Mouse (Mus musculus): ENCODE results near the gene Lrrc19. TPM values are rescaled to one million over a fixed set of nuclear protein-coding genes. Genes with fewer than 3 reads are reported as not detected.
"Not testable (repeated sequence)": the region's sequence is repeated elsewhere in the genome, so short reads cannot be mapped to it uniquely, and the experiment has no call there.

The Lrrc19 gene
- polyA plus RNA-seq, 1 experiment: not detected

- H3K36me3 ChIP-seq (ENCODE audit: control insufficient read depth, insufficient read depth): peaks cover 40% of the 10 kb centered on the region
- H3ac ChIP-seq (ENCODE audit: control insufficient read depth, insufficient read length): no peak overlapping the region
- H3K4me3 ChIP-seq: no peak overlapping the region
- H3K27me3 ChIP-seq (ENCODE audit: control insufficient read depth, insufficient read depth, insufficient read length): no peaks in the 10 kb centered on the region
- TF ChIP-seq REST (IDR thresholded peaks at IDR 0.05; ENCODE audit: insufficient read depth, insufficient read length) (no peak), SRF (IDR thresholded peaks at IDR 0.05; ENCODE audit: control insufficient read depth, insufficient read length, low read depth) (no peak), MYOG (IDR thresholded peaks at IDR 0.05; ENCODE audit: control insufficient read depth in 1 of 3, insufficient read depth in 1 of 3, insufficient read length in 2 of 3, low read depth in 2 of 3) (no peak), USF1 (IDR thresholded peaks at IDR 0.05; ENCODE audit: low read depth) (no peak), MYOD1 (IDR thresholded peaks at IDR 0.05; ENCODE audit: control insufficient read depth in 1 of 3, insufficient read length in 2 of 3, low read depth in 2 of 3) (no peak), MAX (IDR thresholded peaks at IDR 0.05; ENCODE audit: low read depth) (no peak), CEBPB (IDR thresholded peaks at IDR 0.05; ENCODE audit: insufficient read depth, poor library complexity, severe bottlenecking) (no peak), TCF3 (IDR thresholded peaks at IDR 0.05; ENCODE audit: insufficient read length, low read depth) (no peak), POLR2A (IDR thresholded peaks at IDR 0.05; ENCODE audit: insufficient read length, low read depth) (no peak), POLR2AphosphoS2 (IDR thresholded peaks at IDR 0.05; ENCODE audit: insufficient read length, low read depth) (no peak), TCF12 (IDR thresholded peaks at IDR 0.05; ENCODE audit: insufficient read depth, poor library complexity, severe bottlenecking) (no peak), E2F4 (IDR thresholded peaks at IDR 0.05; ENCODE audit: insufficient read depth) (no peak)
- no peak overlapping the region for H3K4me2 ChIP-seq (ENCODE audit: low read depth)
- H3K79me2 ChIP-seq (ENCODE audit: control insufficient read depth, insufficient read depth): no peaks in the 10 kb centered on the region
Observed at GRCm38 (mm10) chr4:94683305-94683704, 33.4 kb upstream of the Lrrc19 start.

- no peak for TF ChIP-seq TCF12 (IDR thresholded peaks at IDR 0.05; ENCODE audit: insufficient read depth, poor library complexity, severe bottlenecking)
- no peak for TF ChIP-seq USF1 (IDR thresholded peaks at IDR 0.05; ENCODE audit: low read depth)
- TF ChIP-seq CEBPB (IDR thresholded peaks at IDR 0.05; ENCODE audit: insufficient read depth, poor library complexity, severe bottlenecking): no peak
- no peak for TF ChIP-seq REST (IDR thresholded peaks at IDR 0.05; ENCODE audit: insufficient read depth, insufficient read length)
- TF ChIP-seq E2F4 (IDR thresholded peaks at IDR 0.05; ENCODE audit: insufficient read depth): no peak
- no peak for TF ChIP-seq MYOD1 (IDR thresholded peaks at IDR 0.05; ENCODE audit: control insufficient read depth in 1 of 3, insufficient read length in 2 of 3, low read depth in 2 of 3)
- no peaks in the 10 kb centered on the region for H3K27me3 ChIP-seq (ENCODE audit: control insufficient read depth, insufficient read depth, insufficient read length)
- no peak overlapping the region for H3K4me2 ChIP-seq (ENCODE audit: low read depth)
- H3ac ChIP-seq (ENCODE audit: control insufficient read depth, insufficient read length): no peak overlapping the region
- no peak overlapping the region for H3K4me3 ChIP-seq
- peaks cover 28% of the 10 kb centered on the region for H3K36me3 ChIP-seq (ENCODE audit: control insufficient read depth, insufficient read depth)
- H3K79me2 ChIP-seq (ENCODE audit: control insufficient read depth, insufficient read depth): no peaks in the 10 kb centered on the region
Observed at GRCm38 (mm10) chr4:94682029-94682428, 32.1 kb upstream of the Lrrc19 start.

- Histone ChIP-seq H3K4me2 (ENCODE audit: low read depth) (no peak overlapping the region), H3K4me3 (no peak overlapping the region), H3K79me2 (ENCODE audit: control insufficient read depth, insufficient read depth) (no peaks in the 10 kb centered on the region), H3K36me3 (ENCODE audit: control insufficient read depth, insufficient read depth) (peaks cover 25% of the 10 kb centered on the region), H3ac (ENCODE audit: control insufficient read depth, insufficient read length) (no peak overlapping the region), H3K27me3 (ENCODE audit: control insufficient read depth, insufficient read depth, insufficient read length) (no peaks in the 10 kb centered on the region)
- no peak for TF ChIP-seq POLR2AphosphoS2 (IDR thresholded peaks at IDR 0.05; ENCODE audit: insufficient read length, low read depth)
- TF ChIP-seq MYOG (IDR thresholded peaks at IDR 0.05; ENCODE audit: control insufficient read depth in 1 of 3, insufficient read depth in 1 of 3, insufficient read length in 2 of 3, low read depth in 2 of 3): no peak
- no peak for TF ChIP-seq USF1 (IDR thresholded peaks at IDR 0.05; ENCODE audit: low read depth)
- TF ChIP-seq POLR2A (IDR thresholded peaks at IDR 0.05; ENCODE audit: insufficient read length, low read depth): no peak
- TF ChIP-seq E2F4 (IDR thresholded peaks at IDR 0.05; ENCODE audit: insufficient read depth): no peak
- no peak for TF ChIP-seq REST (IDR thresholded peaks at IDR 0.05; ENCODE audit: insufficient read depth, insufficient read length)
Observed at GRCm38 (mm10) chr4:94681181-94681580, 31.2 kb upstream of the Lrrc19 start.

GRCm38 (mm10) chr4:94680662-94681061 is 30.7 kb upstream of the Lrrc19 start:
- Histone ChIP-seq H3K27me3 (ENCODE audit: control insufficient read depth, insufficient read depth, insufficient read length) (no peaks in the 10 kb centered on the region), H3K4me2 (ENCODE audit: low read depth) (no peak overlapping the region), H3ac (ENCODE audit: control insufficient read depth, insufficient read length) (no peak overlapping the region), H3K4me3 (no peak overlapping the region), H3K79me2 (ENCODE audit: control insufficient read depth, insufficient read depth) (no peaks in the 10 kb centered on the region), H3K36me3 (ENCODE audit: control insufficient read depth, insufficient read depth) (peaks cover 21% of the 10 kb centered on the region)
- no peak for TF ChIP-seq TCF12 (IDR thresholded peaks at IDR 0.05; ENCODE audit: insufficient read depth, poor library complexity, severe bottlenecking)
- no peak for TF ChIP-seq POLR2A (IDR thresholded peaks at IDR 0.05; ENCODE audit: insufficient read length, low read depth)
- TF ChIP-seq REST (IDR thresholded peaks at IDR 0.05; ENCODE audit: insufficient read depth, insufficient read length): no peak
- no peak for TF ChIP-seq MYOD1 (IDR thresholded peaks at IDR 0.05; ENCODE audit: control insufficient read depth in 1 of 3, insufficient read length in 2 of 3, low read depth in 2 of 3)
- no peak for TF ChIP-seq TCF3 (IDR thresholded peaks at IDR 0.05; ENCODE audit: insufficient read length, low read depth)
- TF ChIP-seq MYOG (IDR thresholded peaks at IDR 0.05; ENCODE audit: control insufficient read depth in 1 of 3, insufficient read depth in 1 of 3, insufficient read length in 2 of 3, low read depth in 2 of 3): no peak
- no peak for TF ChIP-seq USF1 (IDR thresholded peaks at IDR 0.05; ENCODE audit: low read depth)
- no peak for TF ChIP-seq POLR2AphosphoS2 (IDR thresholded peaks at IDR 0.05; ENCODE audit: insufficient read length, low read depth)
- TF ChIP-seq CEBPB (IDR thresholded peaks at IDR 0.05; ENCODE audit: insufficient read depth, poor library complexity, severe bottlenecking): no peak
- no peak for TF ChIP-seq SRF (IDR thresholded peaks at IDR 0.05; ENCODE audit: control insufficient read depth, insufficient read length, low read depth)
- TF ChIP-seq E2F4 (IDR thresholded peaks at IDR 0.05; ENCODE audit: insufficient read depth): no peak
- TF ChIP-seq MAX (IDR thresholded peaks at IDR 0.05; ENCODE audit: low read depth): no peak

GRCm38 (mm10) chr4:94669718-94670117 is 19.8 kb upstream of the Lrrc19 start:
- Histone ChIP-seq H3K4me2 (ENCODE audit: low read depth) (no peak overlapping the region), H3ac (ENCODE audit: control insufficient read depth, insufficient read length) (no peak overlapping the region), H3K79me2 (ENCODE audit: control insufficient read depth, insufficient read depth) (no peaks in the 10 kb centered on the region), H3K36me3 (ENCODE audit: control insufficient read depth, insufficient read depth) (peaks cover 5% of the 10 kb centered on the region), H3K27me3 (ENCODE audit: control insufficient read depth, insufficient read depth, insufficient read length) (no peaks in the 10 kb centered on the region), H3K4me3 (no peak overlapping the region)
- TF ChIP-seq MYOD1 (IDR thresholded peaks at IDR 0.05; ENCODE audit: control insufficient read depth in 1 of 3, insufficient read length in 2 of 3, low read depth in 2 of 3) (no peak), E2F4 (IDR thresholded peaks at IDR 0.05; ENCODE audit: insufficient read depth) (no peak), TCF3 (IDR thresholded peaks at IDR 0.05; ENCODE audit: insufficient read length, low read depth) (no peak), REST (IDR thresholded peaks at IDR 0.05; ENCODE audit: insufficient read depth, insufficient read length) (no peak), POLR2A (IDR thresholded peaks at IDR 0.05; ENCODE audit: insufficient read length, low read depth) (no peak), USF1 (IDR thresholded peaks at IDR 0.05; ENCODE audit: low read depth) (no peak), MAX (IDR thresholded peaks at IDR 0.05; ENCODE audit: low read depth) (no peak), POLR2AphosphoS2 (IDR thresholded peaks at IDR 0.05; ENCODE audit: insufficient read length, low read depth) (no peak), MYOG (IDR thresholded peaks at IDR 0.05; ENCODE audit: control insufficient read depth in 1 of 3, insufficient read depth in 1 of 3, insufficient read length in 2 of 3, low read depth in 2 of 3) (no peak), TCF12 (IDR thresholded peaks at IDR 0.05; ENCODE audit: insufficient read depth, poor library complexity, severe bottlenecking) (no peak), SRF (IDR thresholded peaks at IDR 0.05; ENCODE audit: control insufficient read depth, insufficient read length, low read depth) (no peak), CEBPB (IDR thresholded peaks at IDR 0.05; ENCODE audit: insufficient read depth, poor library complexity, severe bottlenecking) (no peak)

GRCm38 (mm10) chr4:94650426-94651175 is 657 bp upstream of the Lrrc19 start:
- not testable (repeated sequence) for H3K4me2 ChIP-seq (ENCODE audit: low read depth); H3K27me3 ChIP-seq (ENCODE audit: control insufficient read depth, insufficient read depth, insufficient read length); H3ac ChIP-seq (ENCODE audit: control insufficient read depth, insufficient read length); H3K4me3 ChIP-seq; H3K79me2 ChIP-seq (ENCODE audit: control insufficient read depth, insufficient read depth)
- peaks cover 15% of the 10 kb centered on the region for H3K36me3 ChIP-seq (ENCODE audit: control insufficient read depth, insufficient read depth)
